Mouse (Mus musculus) heart, embryonic 11.5 days (tissue): ENCODE measurements around the gene Pkn3. TPM values are rescaled to one million over a fixed set of nuclear protein-coding genes. Genes with fewer than 3 reads are reported as not detected.
A peak's percentile ranks its signal among the peaks of the same experiment; 100 is the strongest.

Experiments used
- ATAC-seq: fragments of 200-750 bp; cut with Nextera tagmentation; replicated peaks from 2 replicates; pipeline ENCODE4 v1.8.0; 2017; ENCODE audit warnings: moderate library complexity; ENCODE audit not compliant: insufficient number of reproducible peaks, low FRiP score, low TSS enrichment
- H3K27ac ChIP-seq: fragments of 300-500 bp; sonication (generic); 2 replicates; pipeline ENCODE4 v1.5.1; 2014; ENCODE audit warnings: mild to moderate bottlenecking, low read depth, low read length
- H3K27me3 ChIP-seq: fragments of 300-500 bp; sonication (generic); 2 replicates; pipeline ENCODE4 v1.6.1; 2014; ENCODE audit warnings: mild to moderate bottlenecking, low read length, mixed read lengths; ENCODE audit not compliant: control insufficient read depth, insufficient read depth
- H3K36me3 ChIP-seq: fragments of 300-500 bp; sonication (generic); 2 replicates; pipeline ENCODE4 v1.6.1; 2014; ENCODE audit warnings: mild to moderate bottlenecking, low read length, moderate library complexity, mixed read lengths; ENCODE audit not compliant: control insufficient read depth, insufficient read depth
- H3K4me1 ChIP-seq: fragments of 300-500 bp; sonication (generic); 2 replicates; pipeline ENCODE4 v1.6.1; 2014; ENCODE audit warnings: low read length; ENCODE audit not compliant: control insufficient read depth, insufficient read depth
- H3K4me2 ChIP-seq: fragments of 300-500 bp; sonication (generic); 2 replicates; pipeline ENCODE4 v1.6.1; 2014; ENCODE audit warnings: mild to moderate bottlenecking, moderate library complexity
- H3K4me3 ChIP-seq: fragments of 300-500 bp; sonication (generic); 2 replicates; pipeline ENCODE4 v1.5.1; 2014; ENCODE audit warnings: low read depth, low read length
- H3K9ac ChIP-seq: fragments of 300-500 bp; sonication (generic); 2 replicates; pipeline ENCODE4 v1.6.1; 2014; ENCODE audit warnings: mild to moderate bottlenecking, low read depth, low read length, moderate library complexity
- H3K9me3 ChIP-seq: fragments of 300-500 bp; sonication (generic); replicated peaks from 2 replicates; pipeline ENCODE4 v1.6.1; 2016; ENCODE audit warnings: low read length; ENCODE audit not compliant: control insufficient read depth
- WGBS: fragments of 180-500 bp; shearing (Covaris S2); extraction: QIAGEN DNeasy Blood & Tissue Kit; methylation state at CpG from one replicate; pipeline ENCODE4 v1.1.7; 2014; ENCODE audit not compliant: insufficient replicate concordance; 5-methylcytosine and 5-hydroxymethylcytosine counted together
- polyA plus RNA-seq: library from polyadenylated mRNA; unstranded; fragments of >200 nt; fragmentation: Nextera tagmentation; extraction: Ambion mirVana; gene quantifications from 2 replicates; pipeline ENCODE4 v1.2.1, GENCODE M21; 2014

Pkn3 gene
- 11.0 and 11.2 TPM in 2 replicates for polyA plus RNA-seq

DNA sequence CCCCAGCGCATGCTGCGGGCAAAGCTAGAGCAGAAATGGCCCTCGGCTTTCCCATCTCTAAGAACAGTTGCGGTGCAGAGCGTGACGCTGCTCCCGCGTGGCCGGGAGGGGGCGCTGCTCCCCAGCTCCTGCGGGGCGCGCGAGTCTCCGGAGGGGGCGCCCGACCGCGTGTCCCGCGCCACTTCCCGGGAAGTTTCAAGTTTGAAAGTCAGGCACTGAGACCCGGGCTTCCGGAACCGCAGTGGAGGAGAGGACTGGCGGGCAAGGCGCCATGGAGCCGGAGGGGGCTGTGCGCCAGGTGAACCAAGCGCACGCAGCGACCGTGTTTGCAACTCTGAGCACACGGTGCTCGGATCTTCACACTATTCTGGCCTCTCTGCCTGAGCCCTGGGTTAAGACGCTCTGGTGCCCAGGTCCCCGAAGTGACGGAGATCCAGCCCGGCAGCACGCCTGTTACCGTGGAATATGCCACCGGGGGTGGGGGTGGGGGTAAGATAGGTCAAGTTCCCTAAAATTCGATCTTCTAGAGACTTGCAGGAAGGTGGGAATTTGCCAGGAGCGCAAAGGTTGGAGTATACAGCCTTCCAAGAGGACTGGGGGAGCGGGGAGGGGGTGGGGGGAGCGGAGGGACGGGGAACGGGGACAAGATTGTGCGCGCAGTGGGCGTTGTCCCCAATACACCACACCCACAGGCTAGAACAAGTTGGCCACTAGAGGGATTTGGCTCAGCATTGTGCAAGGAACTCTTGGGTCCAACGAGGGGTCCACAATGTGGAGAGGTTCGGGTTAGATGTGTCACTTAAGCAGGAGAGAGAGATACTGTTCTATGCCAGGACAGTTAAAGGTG, at the start of gene Pkn3:
Gene Pkn3, plus strand, starts transcription at position 183 of the 847 bp plus-strand sequence.
- Histone ChIP-seq H3K9me3 (no peaks in the 10 kb centered on the region), H3K9ac (peak within 1 kb of the TSS; percentile 81), H3K4me1 (peaks cover 13% of the 10 kb centered on the region), H3K36me3 (peaks cover 4% of the 10 kb centered on the region), H3K27me3 (no peaks in the 10 kb centered on the region), H3K4me2 (peak within 1 kb of the TSS; percentile 96), H3K27ac (peak within 1 kb of the TSS; percentile 86), H3K4me3 (peak within 1 kb of the TSS; percentile 64)
- ATAC-seq, result peak; percentile 61
- WGBS, result 1% methylated on average over 53 of the region's 53 CpGs

DNA sequence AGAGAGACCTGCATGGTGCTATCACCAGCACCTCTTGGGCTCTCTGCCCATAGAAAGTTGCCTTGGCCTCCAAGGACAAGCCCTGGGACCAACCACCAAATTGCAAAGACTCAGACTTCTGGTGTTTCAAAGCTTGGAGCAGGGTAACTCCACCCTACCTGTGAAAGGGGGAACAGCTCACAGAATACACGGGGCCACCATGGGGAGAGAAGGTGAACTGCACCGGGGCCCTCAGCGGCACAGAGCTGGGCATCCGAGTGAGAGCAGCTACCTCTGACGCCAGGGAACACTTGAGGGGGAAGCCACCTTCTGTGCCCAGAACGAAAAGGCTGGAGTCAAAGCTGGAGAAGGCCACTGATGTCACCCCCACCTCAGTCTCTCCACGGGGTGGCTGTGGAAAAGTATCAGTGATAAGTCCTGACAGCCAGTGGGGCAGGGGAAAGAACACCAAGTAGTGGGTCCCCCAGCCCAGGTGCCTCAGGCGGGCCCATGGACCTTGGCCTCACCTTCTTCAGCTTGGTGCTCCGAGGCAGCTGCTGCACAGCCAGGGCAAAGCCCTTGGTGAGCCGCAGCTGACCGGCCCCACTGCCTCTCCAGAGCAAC, 45.1 kb upstream of the Pkn3 start:
- Histone ChIP-seq H3K4me2 (no peak overlapping the region), H3K36me3 (peaks cover 42% of the 10 kb centered on the region), H3K9me3 (no peaks in the 10 kb centered on the region), H3K9ac (no peak overlapping the region), H3K4me3 (no peak overlapping the region), H3K27me3 (no peaks in the 10 kb centered on the region), H3K4me1 (no peaks in the 10 kb centered on the region), H3K27ac (no peak overlapping the region)
- no peak for ATAC-seq
- WGBS, result 63% methylated on average over 11 of the region's 11 CpGs

DNA sequence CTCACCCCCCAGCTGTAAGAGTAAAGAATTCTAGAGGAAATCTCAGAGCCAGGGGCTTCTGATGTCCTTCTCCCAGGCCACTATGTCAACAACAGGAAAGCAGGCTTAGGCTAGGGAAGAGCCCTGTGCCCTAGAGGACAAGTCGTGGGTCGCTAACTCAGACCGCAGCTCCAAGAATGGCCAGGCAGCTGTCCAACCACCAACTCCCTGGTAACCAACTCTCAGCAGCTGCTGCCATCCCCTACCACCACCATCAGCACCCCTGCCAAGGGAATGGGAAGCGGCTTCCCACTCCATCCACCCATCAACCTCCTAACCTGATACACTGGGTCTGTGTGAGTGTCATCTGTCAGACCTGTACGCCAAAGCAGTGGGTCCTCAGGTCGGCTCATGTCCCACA, 44.5 kb upstream of the Pkn3 start:
- Histone ChIP-seq H3K27ac (no peak overlapping the region), H3K36me3 (peaks cover 36% of the 10 kb centered on the region), H3K4me2 (no peak overlapping the region), H3K4me1 (no peaks in the 10 kb centered on the region), H3K9me3 (no peaks in the 10 kb centered on the region), H3K9ac (no peak overlapping the region), H3K4me3 (no peak overlapping the region), H3K27me3 (no peaks in the 10 kb centered on the region)
- WGBS, result 62% methylated on average over 6 of the region's 6 CpGs
- no peak for ATAC-seq

DNA sequence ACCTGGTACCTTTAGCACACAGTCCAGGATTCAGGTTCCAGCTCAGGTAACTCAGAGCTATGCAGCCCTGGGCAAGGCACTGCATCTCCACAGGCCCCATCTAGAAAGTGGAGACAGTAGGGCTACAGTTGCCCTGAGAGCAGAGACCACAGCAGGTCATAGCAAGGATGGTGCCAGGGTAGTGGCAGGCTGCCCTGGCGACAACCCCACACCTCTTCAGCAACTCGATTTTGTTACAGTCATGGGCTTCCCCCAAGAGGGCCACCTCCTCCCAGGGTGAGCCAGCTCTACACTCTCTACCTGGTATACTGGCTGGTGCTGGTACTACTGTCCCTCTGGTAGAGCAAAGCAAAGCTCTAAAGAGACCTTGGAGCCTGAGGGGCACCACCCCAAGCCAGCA, 39.7 kb upstream of the Pkn3 start:
- ATAC-seq, result no peak
- 75% methylated on average over 2 of the region's 2 CpGs for WGBS
- no peak overlapping the region for H3K9ac ChIP-seq

DNA sequence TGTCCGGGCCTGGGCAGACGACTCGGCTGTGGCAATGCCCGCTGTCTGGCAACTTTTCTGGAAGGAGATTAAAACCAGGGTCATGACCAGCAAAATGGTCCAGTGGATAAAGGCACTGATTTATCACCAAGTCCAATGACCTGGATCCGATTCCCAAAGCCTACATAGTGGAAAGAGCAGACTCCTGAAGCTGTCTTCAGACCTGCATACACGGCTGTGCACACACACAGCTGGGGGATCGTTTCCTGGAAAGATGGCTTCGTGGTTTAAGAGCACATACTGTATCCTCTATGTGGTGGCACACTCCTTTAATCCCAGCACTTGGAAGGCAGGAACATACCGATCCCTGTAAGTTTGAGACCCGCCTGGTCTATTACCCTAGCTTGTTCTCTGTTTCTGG, 39.1 kb upstream of the Pkn3 start:
- no peaks in the 10 kb centered on the region; the same call in 1 of the 2 replicates for H3K36me3 ChIP-seq
- H3K4me2 ChIP-seq, result no peak overlapping the region
- ATAC-seq, result no peak
- H3K27ac ChIP-seq, result no peak overlapping the region
- peaks cover 2% of the 10 kb centered on the region; the same call in 1 of the 2 replicates for H3K4me1 ChIP-seq
- H3K9me3 ChIP-seq, result no peaks in the 10 kb centered on the region
- 86% methylated on average over 10 of the region's 10 CpGs for WGBS
- H3K9ac ChIP-seq, result no peak overlapping the region
- no peaks in the 10 kb centered on the region for H3K27me3 ChIP-seq
- H3K4me3 ChIP-seq, result no peak overlapping the region

More for the DNA sequence above, 39.7 kb upstream of the Pkn3 start:
- H3K27ac ChIP-seq, result no peak overlapping the region
- no peaks in the 10 kb centered on the region for H3K27me3 ChIP-seq
- H3K4me2 ChIP-seq, result no peak overlapping the region
- H3K9me3 ChIP-seq, result no peaks in the 10 kb centered on the region
- H3K4me1 ChIP-seq, result peaks cover 2% of the 10 kb centered on the region; the same call in 1 of the 2 replicates
- no peak overlapping the region for H3K4me3 ChIP-seq
- no peaks in the 10 kb centered on the region; the same call in none of the 2 replicates for H3K36me3 ChIP-seq

DNA sequence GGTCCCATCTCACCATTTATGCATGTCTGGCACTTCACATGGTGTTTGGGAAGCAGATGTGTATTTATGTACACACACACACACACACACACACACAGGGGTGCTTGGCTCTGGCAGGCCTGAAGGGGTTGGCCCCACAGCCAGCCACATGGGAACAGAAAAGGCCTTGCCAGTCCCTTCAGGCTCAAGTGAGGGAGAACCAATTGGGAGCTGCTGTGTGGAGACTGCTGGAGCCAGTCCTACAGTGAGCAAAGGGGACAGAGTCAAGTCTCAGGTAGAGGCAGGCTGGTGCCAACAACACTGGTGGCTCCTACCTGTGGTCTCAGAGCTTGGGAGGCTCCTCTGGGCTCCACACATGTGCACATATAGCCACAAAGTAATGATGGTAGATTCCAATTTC, 37.8 kb upstream of the Pkn3 start:
- no peak for ATAC-seq
- Histone ChIP-seq H3K27ac (no peak overlapping the region), H3K4me1 (peaks cover 2% of the 10 kb centered on the region; the same call in 1 of the 2 replicates), H3K27me3 (no peaks in the 10 kb centered on the region), H3K4me2 (no peak overlapping the region), H3K9me3 (no peaks in the 10 kb centered on the region), H3K4me3 (no peak overlapping the region), H3K36me3 (peaks cover 1% of the 10 kb centered on the region; the same call in 1 of the 2 replicates), H3K9ac (no peak overlapping the region)

DNA sequence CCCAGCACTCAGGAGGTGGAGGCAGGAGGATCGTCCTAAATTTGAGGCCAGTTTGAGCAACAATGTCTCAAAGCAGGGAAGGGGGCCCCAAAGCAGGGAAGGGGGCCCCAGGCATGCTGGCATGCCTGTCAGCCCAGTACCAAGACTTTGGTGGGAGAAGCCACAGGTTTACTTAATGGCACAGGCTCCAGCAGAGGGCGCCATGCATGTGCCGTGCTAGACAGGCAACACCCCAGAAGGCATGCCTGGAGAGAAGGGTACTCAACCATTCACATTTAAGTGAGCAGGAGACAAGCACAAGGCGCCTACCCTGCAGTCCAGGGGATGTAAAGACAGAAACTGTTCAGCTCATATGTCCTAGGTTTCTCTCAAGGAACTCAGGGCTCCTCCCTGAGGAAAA, 35.0 kb upstream of the Pkn3 start:
- WGBS, result 10% methylated on average over 4 of the region's 4 CpGs
- Histone ChIP-seq H3K27me3 (no peaks in the 10 kb centered on the region), H3K9ac (no peak overlapping the region), H3K9me3 (no peaks in the 10 kb centered on the region), H3K4me2 (no peak overlapping the region), H3K4me1 (peaks cover 2% of the 10 kb centered on the region; the same call in 1 of the 2 replicates), H3K27ac (no peak overlapping the region), H3K36me3 (peaks cover 2% of the 10 kb centered on the region; the same call in 1 of the 2 replicates), H3K4me3 (no peak overlapping the region)
- no peak for ATAC-seq

DNA sequence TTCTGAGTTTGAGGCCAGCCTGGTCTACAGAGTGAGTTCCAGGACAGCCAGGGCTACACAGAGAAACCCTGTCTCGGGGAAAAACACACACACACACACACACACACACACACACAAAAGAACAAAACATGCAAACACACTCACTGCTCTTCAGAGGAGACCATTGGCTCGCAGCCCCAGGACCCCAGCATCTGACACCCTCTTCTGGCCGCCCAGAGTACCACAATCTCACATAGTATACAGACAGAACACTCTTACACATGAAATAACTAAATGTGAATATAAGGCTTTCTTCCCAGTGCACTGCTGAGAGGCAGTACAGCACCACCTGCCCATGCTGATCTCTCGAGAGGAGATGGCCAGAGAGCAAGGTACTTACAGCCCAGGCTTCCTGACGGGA, 32.9 kb upstream of the Pkn3 start:
- no peaks in the 10 kb centered on the region for H3K9me3 ChIP-seq
- no peak overlapping the region for H3K9ac ChIP-seq
- H3K4me2 ChIP-seq, result no peak overlapping the region
- no peaks in the 10 kb centered on the region for H3K27me3 ChIP-seq
- 88% methylated on average over 5 of the region's 5 CpGs for WGBS
- peaks cover 2% of the 10 kb centered on the region; the same call in 1 of the 2 replicates for H3K36me3 ChIP-seq
- no peak overlapping the region for H3K4me3 ChIP-seq
- no peak for ATAC-seq
- H3K27ac ChIP-seq, result no peak overlapping the region
- peaks cover 2% of the 10 kb centered on the region; the same call in 1 of the 2 replicates for H3K4me1 ChIP-seq
